Mouse (Mus musculus) midbrain, embryonic 11.5 days (tissue): Measurements from ENCODE around the gene Pot1b. TPM values are rescaled to one million over a fixed set of nuclear protein-coding genes. Genes with fewer than 3 reads are reported as not detected.

Experiments
- ATAC-seq: fragments of 200-750 bp; cut with Nextera tagmentation; 2 replicates; pipeline ENCODE4 v1.8.0; 2017; ENCODE audit warnings: moderate TSS enrichment, moderate library complexity; ENCODE audit not compliant: low FRiP score
- DNase-seq: peaks from one replicate; pipeline ENCODE4 v3.0.0; 2015; ENCODE audit warnings: low spot score; ENCODE audit errors: missing footprints
- H3K27ac ChIP-seq: fragments of 300-500 bp; sonication (generic); 2 replicates; pipeline ENCODE4 v1.5.1; 2014; ENCODE audit warnings: low read depth, low read length
- H3K27me3 ChIP-seq: fragments of 300-500 bp; sonication (generic); 2 replicates; pipeline ENCODE4 v1.6.1; 2014; ENCODE audit warnings: mild to moderate bottlenecking, low read length, moderate library complexity, mixed read lengths; ENCODE audit not compliant: control insufficient read depth, insufficient read depth
- H3K36me3 ChIP-seq: fragments of 300-500 bp; sonication (generic); 2 replicates; pipeline ENCODE4 v1.6.1; 2014; ENCODE audit warnings: mild to moderate bottlenecking, low read length, moderate library complexity, mixed read lengths; ENCODE audit not compliant: control insufficient read depth, insufficient read depth
- H3K4me1 ChIP-seq: fragments of 300-500 bp; sonication (generic); 2 replicates; pipeline ENCODE4 v1.6.1; 2014; ENCODE audit warnings: low read length; ENCODE audit not compliant: control insufficient read depth, insufficient read depth
- H3K4me2 ChIP-seq: fragments of 300-500 bp; sonication (generic); 2 replicates; pipeline ENCODE4 v1.6.1; 2014; ENCODE audit warnings: mild to moderate bottlenecking, moderate library complexity
- H3K4me3 ChIP-seq: fragments of 300-500 bp; sonication (generic); 2 replicates; pipeline ENCODE4 v1.5.1; 2014; ENCODE audit warnings: low read depth, low read length
- H3K9ac ChIP-seq: fragments of 300-500 bp; sonication (generic); 2 replicates; pipeline ENCODE4 v1.6.1; 2014; ENCODE audit warnings: low read length
- H3K9me3 ChIP-seq: fragments of 300-500 bp; sonication (generic); 2 replicates; pipeline ENCODE4 v1.6.1; 2016; ENCODE audit warnings: low read length; ENCODE audit not compliant: control insufficient read depth
- WGBS: fragments of 180-500 bp; shearing (Covaris S2); extraction: QIAGEN DNeasy Blood & Tissue Kit; methylation state at CpG from one replicate; pipeline ENCODE4 v1.1.7; 2014; 5-methylcytosine and 5-hydroxymethylcytosine counted together
- polyA plus RNA-seq: library from polyadenylated mRNA; unstranded; fragments of >200 nt; fragmentation: Nextera tagmentation; extraction: Ambion mirVana; gene quantifications from 2 replicates; pipeline ENCODE4 v1.2.1, GENCODE M21; 2014

Gene Pot1b
- polyA plus RNA-seq, 1 experiment from 2014 or later: 8.1 TPM

- Histone ChIP-seq H3K4me2 (no peak overlapping the region), H3K4me1 (no peaks in the 10 kb centered on the region), H3K27me3 (no peaks in the 10 kb centered on the region), H3K36me3 (peaks cover 6% of the 10 kb centered on the region), H3K9ac (no peak overlapping the region), H3K4me3 (no peak overlapping the region), H3K27ac (no peak overlapping the region), H3K9me3 (no peaks in the 10 kb centered on the region)
- 88% methylated on average over 2 of the region's 2 CpGs for WGBS
- no peak for ATAC-seq
- no peak for DNase-seq
These were observed 13.0 kb downstream of the Pot1b start for GRCm38 (mm10) chr17:55699388-55699787.

DNA sequence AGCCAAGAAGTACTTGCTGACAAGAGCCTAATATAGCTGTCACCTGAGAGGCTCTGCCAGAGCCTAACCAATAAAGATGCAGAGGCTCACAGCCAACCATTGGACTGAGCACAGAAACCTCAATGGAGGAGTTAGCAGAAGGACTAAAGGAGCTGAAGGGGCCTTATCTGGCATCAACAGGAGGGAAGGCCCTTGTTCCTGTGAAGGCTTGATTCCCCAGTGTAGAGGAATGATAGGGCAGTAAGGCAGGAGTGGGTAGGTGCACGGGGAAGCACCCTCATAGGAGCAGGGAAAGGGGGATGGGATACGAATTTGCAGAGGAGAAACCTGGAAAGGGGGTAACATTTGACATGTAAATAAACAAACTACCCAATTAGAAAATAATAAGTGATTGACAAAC, 51.3 kb downstream of the Pot1b start:
- no peak overlapping the region for H3K9ac ChIP-seq
- H3K4me3 ChIP-seq: no peak overlapping the region
- no peaks in the 10 kb centered on the region for H3K4me1 ChIP-seq
- no peaks in the 10 kb centered on the region for H3K36me3 ChIP-seq
- no peak for DNase-seq
- ATAC-seq: no peak
- no peak overlapping the region for H3K27ac ChIP-seq
- no peaks in the 10 kb centered on the region for H3K27me3 ChIP-seq
- WGBS: 94% methylated on average over 2 of the region's 2 CpGs
- H3K9me3 ChIP-seq: no peaks in the 10 kb centered on the region
- no peak overlapping the region for H3K4me2 ChIP-seq

DNA sequence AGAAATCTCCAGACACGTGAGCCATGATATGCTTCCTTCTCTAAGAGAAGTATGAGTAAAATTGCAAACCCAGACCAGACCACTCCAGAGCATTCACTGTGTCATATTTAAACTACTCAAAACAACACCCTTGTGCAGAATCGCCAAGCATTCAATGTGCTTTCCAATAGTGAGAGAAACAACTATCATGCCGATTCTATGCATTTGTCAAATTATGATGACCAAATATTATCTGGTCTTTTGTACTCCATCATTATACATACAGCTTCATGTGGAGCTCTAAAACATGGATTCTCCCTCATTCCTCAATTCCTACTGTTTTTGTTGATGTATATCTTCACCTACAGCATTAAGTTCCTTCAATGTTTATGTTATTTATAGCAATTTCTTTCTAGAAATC, 87.3 kb downstream of the Pot1b start, which contains the start of gene Vmn2r118:
Gene Vmn2r118, minus strand, starts transcription at position 101 of the 400 bp plus-strand sequence.
- no peak within 1 kb of the TSS for H3K27ac ChIP-seq
- DNase-seq (no peak), ATAC-seq (no peak)
- H3K9ac ChIP-seq: no peak within 1 kb of the TSS
- H3K4me2 ChIP-seq: no peak within 1 kb of the TSS
- WGBS: 87% methylated on average over 3 of the region's 3 CpGs
- no peaks in the 10 kb centered on the region for H3K27me3 ChIP-seq
- H3K36me3 ChIP-seq: no peaks in the 10 kb centered on the region
- H3K9me3 ChIP-seq: no peaks in the 10 kb centered on the region
- no peaks in the 10 kb centered on the region for H3K4me1 ChIP-seq
- H3K4me3 ChIP-seq: no peak within 1 kb of the TSS

Other genes starting within 250 kb of the Pot1b start
- gene Vmn2r118, start 87.4 kb downstream of the Pot1b start, polyA plus RNA-seq: not detected in 2 replicates
- 0.11 TPM in 1 of 2 replicates, not detected in the other for gene Adgre4, start 37.4 kb upstream of the Pot1b start, polyA plus RNA-seq
- gene Zfp119a, start 166.3 kb upstream of the Pot1b start, polyA plus RNA-seq: 9.2 TPM in 2 replicates
- gene Zfp959, start 179.5 kb upstream of the Pot1b start, polyA plus RNA-seq: 12.9 and 14.0 TPM in 2 replicates
- 6.3 and 6.7 TPM in 2 replicates for gene Zfp119b, start 236.9 kb upstream of the Pot1b start, polyA plus RNA-seq
- gene Ebi3, start 240.0 kb upstream of the Pot1b start, polyA plus RNA-seq: 2.1 and 2.7 TPM in 2 replicates
- gene Yju2, start 246.5 kb upstream of the Pot1b start, polyA plus RNA-seq: 21.3 and 24.4 TPM in 2 replicates